In genomic region chr2:120484241-120484640, GRCm38 (mm10) we compare ENCODE assay signal across 11 mouse cellular contexts.
"Had no signal": no experiment of that assay in that cellular context is flagged by ENCODE, and none has a peak within 500 bp of the region (broad histone marks: within the 10 kb centered on the region; RNA-seq: fewer than 3 reads in every experiment).

No protein-coding gene starts in this region.

- DNase-seq: kidney, adult 2 months; kidney, postnatal 25 days; lung, embryonic 14.5 days; lung, postnatal 10 days; retina, postnatal 1 day; right cerebral cortex, postnatal 4 days; spleen, adult 18-20 months had no signal

- H3K27ac ChIP-seq: limb, embryonic 15.5 days; liver, embryonic 12.5 days; midbrain, embryonic 15.5 days; neural tube, embryonic 13.5 days had no signal

- H3K4me3 ChIP-seq: limb, embryonic 15.5 days; liver, embryonic 12.5 days; midbrain, embryonic 15.5 days; neural tube, embryonic 13.5 days had no signal
